Mouse (Mus musculus): ENCODE measurements at regions not wholly inside any gene's neighbourhood (a gene's known extent, or its start where the extent isn't known, plus 50 kb on each side); places are given as distances from the start of the nearest gene placed in this dataset.

DNA sequence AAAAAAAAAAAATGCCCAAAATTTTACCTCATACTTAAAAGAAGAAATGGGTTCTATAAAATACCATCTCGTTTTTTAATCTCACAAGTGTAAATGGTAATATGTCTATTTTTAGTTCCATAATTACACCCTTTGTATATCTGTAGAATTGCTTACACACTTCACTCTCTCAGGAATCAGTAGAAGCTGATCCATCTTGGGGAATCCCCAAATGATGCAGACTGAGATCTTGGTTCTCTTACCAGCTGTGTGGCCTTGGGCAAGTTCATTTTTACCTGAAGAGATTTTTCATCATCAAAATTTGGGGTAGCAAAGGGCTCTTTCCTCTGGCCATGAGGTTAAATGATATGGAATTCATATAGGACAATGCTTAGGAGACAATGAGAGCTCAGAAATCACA lies 69.8 kb upstream of the Gm9972 start:
- no peak for TF ChIP-seq CTCF (IDR thresholded peaks at IDR 0.05 in 2 of 3, conservative IDR thresholded peaks at IDR 0.05 in 1 of 3; ENCODE audit: control insufficient read depth in 1 of 3, insufficient read depth in 1 of 3, low read depth in 2 of 3, low read length in 3 of 3, poor library complexity in 1 of 3, severe bottlenecking in 1 of 3)
- TF ChIP-seq MAX (IDR thresholded peaks at IDR 0.05; ENCODE audit: low read length), result no peak
- no peak for TF ChIP-seq ZNF384 (IDR thresholded peaks at IDR 0.05; ENCODE audit: low read depth, low read length)
- no peak for TF ChIP-seq BHLHE40 (IDR thresholded peaks at IDR 0.05; ENCODE audit: borderline replicate concordance, low read depth, low read length)
- TF ChIP-seq EP300 (IDR thresholded peaks at IDR 0.05; ENCODE audit: low read depth in 1 of 2, low read length in 2 of 2), result no peak
- no peak for TF ChIP-seq GATA1 (IDR thresholded peaks at IDR 0.05; ENCODE audit: low read depth, low read length)
- no peak for TF ChIP-seq CHD2 (IDR thresholded peaks at IDR 0.05; ENCODE audit: low read length)
- no peak for TF ChIP-seq ETS1 (IDR thresholded peaks at IDR 0.05; ENCODE audit: low read depth, low read length)
- TF ChIP-seq MEF2A (IDR thresholded peaks at IDR 0.05; ENCODE audit: extremely low read depth, insufficient replicate concordance, low read depth, low read length, poor library complexity, severe bottlenecking), result no peak
- TF ChIP-seq ZC3H11A (IDR thresholded peaks at IDR 0.05; ENCODE audit: low read depth, low read length), result no peak
- no peak for TF ChIP-seq USF2 (IDR thresholded peaks at IDR 0.05; ENCODE audit: borderline replicate concordance in 1 of 2, insufficient read depth in 1 of 2, low read depth in 1 of 2, low read length in 2 of 2)
- no peak for TF ChIP-seq RCOR1 (IDR thresholded peaks at IDR 0.05; ENCODE audit: low read depth, low read length)
- no peak for TF ChIP-seq E2F4 (IDR thresholded peaks at IDR 0.05; ENCODE audit: borderline replicate concordance, low read depth, low read length)
- TF ChIP-seq JUND (IDR thresholded peaks at IDR 0.05; ENCODE audit: low read depth, low read length), result no peak
